Comparison of ENCODE assay signal across 19 mouse cellular contexts in the genomic region with DNA sequence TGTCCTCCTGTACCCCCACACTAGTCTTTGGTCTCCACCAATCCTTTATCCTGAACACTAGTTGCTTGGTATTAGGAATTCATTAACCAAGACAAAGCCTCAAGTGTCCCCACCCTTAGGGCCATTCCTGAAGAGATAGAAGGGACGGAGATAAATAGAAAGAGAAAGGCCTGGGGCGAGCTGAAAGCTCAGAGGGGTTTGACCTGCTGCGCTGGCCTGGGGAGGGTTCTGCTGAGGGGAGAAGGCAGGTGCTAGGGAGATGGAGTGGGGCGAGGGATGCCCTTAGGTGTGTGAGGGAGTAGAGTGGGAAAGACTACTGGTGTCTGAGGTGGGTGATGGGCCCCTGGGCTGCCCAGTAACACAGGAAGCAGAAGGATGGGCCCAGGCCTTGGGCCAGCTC. TPM values are rescaled to one million over a fixed set of nuclear protein-coding genes. Genes with fewer than 3 reads are reported as not detected.
DNase-seq lines count a peak whose midpoint lies in the region; ATAC-seq and TF ChIP-seq lines count a peak whose summit lies in the region.
"Had no signal": no experiment of that assay in that cellular context is flagged by ENCODE, and none has a peak within 500 bp of the region (broad histone marks: within the 10 kb centered on the region; RNA-seq: fewer than 3 reads in every experiment).

No protein-coding gene starts in this region.

- no peak for DNase-seq in hindbrain, postnatal 0 days (ENCODE audit: low spot score)
- DNase-seq in hindbrain, embryonic 10.5 days (ENCODE audit: low spot score) = no peak
- no peak for DNase-seq in liver, embryonic 13.5 days
- no peak for DNase-seq in liver, embryonic 11.5 days (ENCODE audit: low spot score)
- DNase-seq in ES-CJ7 (ENCODE audit: low read depth, low spot score) = peak; percentile 34
- no peak for DNase-seq in retina, postnatal 1 day
- DNase-seq in cerebellum, adult 9-11 months = no peak
- DNase-seq: adrenal gland, postnatal 36 days; cerebellum, adult 2 months; kidney, postnatal 25 days; layer of hippocampus, adult 9-11 months; lung, postnatal 10 days had no signal

- WGBS in hindbrain, postnatal 0 days = 77% methylated on average over 4 of the region's 4 CpGs
- 70% methylated on average over 4 of the region's 4 CpGs for WGBS in hindbrain, embryonic 10.5 days
- 68% methylated on average over 4 of the region's 4 CpGs for WGBS in liver, embryonic 13.5 days (ENCODE audit: insufficient replicate concordance)
- 82% methylated on average over 4 of the region's 4 CpGs for WGBS in liver, embryonic 11.5 days
- WGBS in intestine, embryonic 16.5 days = 64% methylated on average over 4 of the region's 4 CpGs

- ATAC-seq in hindbrain, postnatal 0 days = 0 out of 2 replicates have a peak, but pooled peaks have one; percentile 21
- ATAC-seq in liver, embryonic 13.5 days (ENCODE audit: low read depth) = no peak
- ATAC-seq in liver, embryonic 11.5 days (replicated peaks; ENCODE audit: low FRiP score) = no peak
- ATAC-seq in intestine, embryonic 16.5 days = peak; percentile 9
- ATAC-seq: forebrain, embryonic 14.5 days; Patski had no signal

- no peaks in the 10 kb centered on the region for H3K9me3 ChIP-seq in hindbrain, postnatal 0 days (ENCODE audit: low read length)
- H3K9me3 ChIP-seq in hindbrain, embryonic 10.5 days = no peaks in the 10 kb centered on the region
- no peaks in the 10 kb centered on the region for H3K9me3 ChIP-seq in liver, embryonic 13.5 days (replicated peaks)
- H3K9me3 ChIP-seq in liver, embryonic 11.5 days (ENCODE audit: control insufficient read depth, low read length) = no peaks in the 10 kb centered on the region
- no peaks in the 10 kb centered on the region for H3K9me3 ChIP-seq in intestine, embryonic 16.5 days (ENCODE audit: control insufficient read depth, low read length)
- H3K9me3 ChIP-seq: hindbrain, embryonic 15.5 days; midbrain, embryonic 10.5 days had no signal

- H3K36me3 ChIP-seq in hindbrain, postnatal 0 days (ENCODE audit: insufficient read depth, low read length) = no peaks in the 10 kb centered on the region
- peaks cover 37% of the 10 kb centered on the region for H3K36me3 ChIP-seq in hindbrain, embryonic 10.5 days
- H3K36me3 ChIP-seq in liver, embryonic 13.5 days = no peaks in the 10 kb centered on the region
- no peaks in the 10 kb centered on the region; the same call in 1 of the 2 replicates for H3K36me3 ChIP-seq in liver, embryonic 11.5 days (ENCODE audit: control insufficient read depth, insufficient read depth, low read length)
- H3K36me3 ChIP-seq in intestine, embryonic 16.5 days (ENCODE audit: control insufficient read depth, insufficient read depth, low read length) = 0 out of 2 replicates have a peak, but pooled peaks cover 6% of the 10 kb centered on the region

- H3K4me2 ChIP-seq in hindbrain, postnatal 0 days (ENCODE audit: low read depth, low read length) = no peak overlapping the region
- H3K4me2 ChIP-seq in liver, embryonic 13.5 days = no peak overlapping the region
- H3K4me2 ChIP-seq in liver, embryonic 11.5 days = no peak overlapping the region
- no peak overlapping the region for H3K4me2 ChIP-seq in intestine, embryonic 16.5 days (ENCODE audit: low read depth, low read length)
- H3K4me2 ChIP-seq: heart, embryonic 11.5 days; hindbrain, embryonic 15.5 days had no signal

- no peak overlapping the region for H3K9ac ChIP-seq in hindbrain, postnatal 0 days (replicated peaks; ENCODE audit: low read length)
- H3K9ac ChIP-seq in liver, embryonic 13.5 days = no peak overlapping the region
- no peak overlapping the region for H3K9ac ChIP-seq in liver, embryonic 11.5 days (ENCODE audit: low read depth, low read length)
- no peak overlapping the region for H3K9ac ChIP-seq in intestine, embryonic 16.5 days (ENCODE audit: low read depth, low read length)
- H3K9ac ChIP-seq: hindbrain, embryonic 15.5 days had no signal

- H3K27ac ChIP-seq in hindbrain, postnatal 0 days = no peak overlapping the region
- H3K27ac ChIP-seq in hindbrain, embryonic 10.5 days = no peak overlapping the region
- H3K27ac ChIP-seq in liver, embryonic 13.5 days = 0 out of 2 replicates have a peak overlapping the region, but pooled peaks have one; percentile 19
- H3K27ac ChIP-seq in liver, embryonic 11.5 days (ENCODE audit: low read depth, low read length) = no peak overlapping the region
- H3K27ac ChIP-seq in intestine, embryonic 16.5 days (ENCODE audit: low read length) = no peak overlapping the region
- H3K27ac ChIP-seq: hindbrain, embryonic 15.5 days; midbrain, embryonic 10.5 days had no signal

- TF ChIP-seq CTCF in hindbrain, postnatal 0 days (IDR thresholded peaks at IDR 0.05; ENCODE audit: low read depth) = no peak

- no peak overlapping the region for H3K4me3 ChIP-seq in hindbrain, postnatal 0 days (ENCODE audit: low read length)
- H3K4me3 ChIP-seq in hindbrain, embryonic 10.5 days = no peak overlapping the region
- H3K4me3 ChIP-seq in liver, embryonic 13.5 days (replicated peaks) = no peak overlapping the region
- H3K4me3 ChIP-seq in liver, embryonic 11.5 days (ENCODE audit: low read depth, low read length) = no peak overlapping the region
- no peak overlapping the region for H3K4me3 ChIP-seq in intestine, embryonic 16.5 days (ENCODE audit: low read length)
- H3K4me3 ChIP-seq: hindbrain, embryonic 15.5 days; midbrain, embryonic 10.5 days had no signal

- H3K27me3 ChIP-seq in hindbrain, postnatal 0 days (ENCODE audit: insufficient read depth, low read length) = no peaks in the 10 kb centered on the region
- H3K27me3 ChIP-seq in hindbrain, embryonic 10.5 days (ENCODE audit: insufficient read depth, poor library complexity, severe bottlenecking) = no peaks in the 10 kb centered on the region
- no peaks in the 10 kb centered on the region for H3K27me3 ChIP-seq in liver, embryonic 13.5 days
- no peaks in the 10 kb centered on the region for H3K27me3 ChIP-seq in liver, embryonic 11.5 days (replicated peaks; ENCODE audit: control insufficient read depth, insufficient read depth, low read length)
- no peaks in the 10 kb centered on the region for H3K27me3 ChIP-seq in intestine, embryonic 16.5 days (replicated peaks; ENCODE audit: control insufficient read depth, insufficient read depth, low read length)
- H3K27me3 ChIP-seq: CH12.LX; hindbrain, embryonic 15.5 days; Patski had no signal

- no peaks in the 10 kb centered on the region for H3K4me1 ChIP-seq in hindbrain, postnatal 0 days (ENCODE audit: insufficient read depth, low read length)
- peaks cover 16% of the 10 kb centered on the region for H3K4me1 ChIP-seq in hindbrain, embryonic 10.5 days (replicated peaks)
- peaks cover 47% of the 10 kb centered on the region for H3K4me1 ChIP-seq in liver, embryonic 13.5 days (replicated peaks)
- peaks cover 10% of the 10 kb centered on the region for H3K4me1 ChIP-seq in liver, embryonic 11.5 days (replicated peaks; ENCODE audit: control insufficient read depth, insufficient read depth, low read length)
- H3K4me1 ChIP-seq in intestine, embryonic 16.5 days (ENCODE audit: control insufficient read depth, insufficient read depth, low read length) = peaks cover 30% of the 10 kb centered on the region
- H3K4me1 ChIP-seq: hindbrain, embryonic 15.5 days had no signal

RNA-seq across cellular contexts. Expression of a gene that starts 29.4 kb away (rescaled TPM):
- 474 and 499 TPM in 2 replicates for total RNA-seq in hindbrain, postnatal 0 days (2014; rRNA removed)
- polyA plus RNA-seq in hindbrain, postnatal 0 days (2015; fragmentation: Nextera tagmentation; extraction: Ambion mirVana) = 48.9 and 54.4 TPM in 2 replicates
- 131 TPM in 2 replicates for polyA plus RNA-seq in hindbrain, embryonic 10.5 days (2016; fragmentation: Nextera tagmentation; extraction: Ambion mirVana)
- 15.3 and 17.9 TPM in 2 replicates for polyA plus RNA-seq in liver, embryonic 13.5 days (2015; fragmentation: Nextera tagmentation; extraction: Ambion mirVana)
- polyA plus RNA-seq in liver, embryonic 11.5 days (2014; fragmentation: Nextera tagmentation; extraction: Ambion mirVana) = 71.3 and 80.0 TPM in 2 replicates
- polyA plus RNA-seq in intestine, embryonic 16.5 days (2015; fragmentation: Nextera tagmentation; extraction: Ambion mirVana) = 42.0 and 47.6 TPM in 2 replicates

RNA-seq across cellular contexts. Expression of a gene that starts 57.6 kb away (rescaled TPM):
- total RNA-seq in hindbrain, postnatal 0 days (2014; rRNA removed) = 36.3 and 48.5 TPM in 2 replicates
- 40.4 and 42.2 TPM in 2 replicates for polyA plus RNA-seq in hindbrain, postnatal 0 days (2015; fragmentation: Nextera tagmentation; extraction: Ambion mirVana)
- 95.4 and 97.1 TPM in 2 replicates for polyA plus RNA-seq in hindbrain, embryonic 10.5 days (2016; fragmentation: Nextera tagmentation; extraction: Ambion mirVana)
- 82.6 and 86.2 TPM in 2 replicates for polyA plus RNA-seq in liver, embryonic 13.5 days (2015; fragmentation: Nextera tagmentation; extraction: Ambion mirVana)
- 132 and 139 TPM in 2 replicates for polyA plus RNA-seq in liver, embryonic 11.5 days (2014; fragmentation: Nextera tagmentation; extraction: Ambion mirVana)
- 78.6 and 82.0 TPM in 2 replicates for polyA plus RNA-seq in intestine, embryonic 16.5 days (2015; fragmentation: Nextera tagmentation; extraction: Ambion mirVana)

Comparison
In these comparisons a context has a peak if more than half of its experiments do, and no peak if none do; other contexts are left out.
1. ATAC-seq: peak in hindbrain, postnatal 0 days (single experiment) and intestine, embryonic 16.5 days (single experiment); none in liver, embryonic 13.5 days (single experiment) and liver, embryonic 11.5 days (single experiment).